Mouse (Mus musculus) stomach, postnatal 0 days (tissue): ENCODE measurements around the gene Nek10.

ENCODE experiments used
- CTCF ChIP-seq: IDR thresholded peaks from 2 replicates; pipeline ENCODE4 v1.5.1; 2016; ENCODE audit warnings: antibody characterized with exemption, low read depth, mild to moderate bottlenecking, moderate library complexity
- EP300 ChIP-seq: optimal IDR thresholded peaks from 2 replicates; pipeline ENCODE3; 2016; ENCODE audit warnings: antibody characterized with exemption

DNA sequence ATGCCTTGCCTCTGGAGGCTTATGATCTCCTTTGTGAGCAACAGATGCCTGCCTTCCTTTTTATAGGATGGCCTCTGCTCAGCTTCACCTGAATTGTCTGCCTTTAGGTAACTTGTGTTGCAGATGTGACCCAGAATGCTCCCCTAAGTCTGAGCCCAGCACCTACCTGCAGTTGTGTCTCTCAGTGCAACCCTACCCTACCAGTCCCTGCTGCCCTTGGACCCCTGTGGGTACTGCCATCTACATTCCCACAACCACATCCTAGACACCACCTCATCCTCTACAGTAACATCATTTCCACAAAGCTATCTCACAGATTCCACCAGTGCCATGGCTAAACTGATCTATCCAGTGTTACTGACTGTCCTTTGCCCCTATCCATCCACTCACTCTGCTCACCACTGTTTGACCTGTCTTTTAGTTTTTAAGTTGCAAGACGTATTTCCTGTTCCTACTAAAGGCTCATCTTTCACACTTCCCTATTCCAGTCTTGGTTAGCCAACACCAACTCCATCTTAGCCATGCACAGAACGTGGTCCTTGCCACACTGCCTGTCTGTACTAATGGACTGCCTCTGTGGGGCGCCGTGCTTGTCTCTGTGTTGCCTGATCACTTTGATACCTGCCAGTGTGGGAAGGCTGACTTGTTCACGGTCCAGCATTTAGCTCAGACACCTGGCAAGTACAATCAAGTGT is 1.4 kb downstream of the Nek10 start:
- no peak for TF ChIP-seq CTCF
- TF ChIP-seq EP300: no peak
